In the genomic region with DNA sequence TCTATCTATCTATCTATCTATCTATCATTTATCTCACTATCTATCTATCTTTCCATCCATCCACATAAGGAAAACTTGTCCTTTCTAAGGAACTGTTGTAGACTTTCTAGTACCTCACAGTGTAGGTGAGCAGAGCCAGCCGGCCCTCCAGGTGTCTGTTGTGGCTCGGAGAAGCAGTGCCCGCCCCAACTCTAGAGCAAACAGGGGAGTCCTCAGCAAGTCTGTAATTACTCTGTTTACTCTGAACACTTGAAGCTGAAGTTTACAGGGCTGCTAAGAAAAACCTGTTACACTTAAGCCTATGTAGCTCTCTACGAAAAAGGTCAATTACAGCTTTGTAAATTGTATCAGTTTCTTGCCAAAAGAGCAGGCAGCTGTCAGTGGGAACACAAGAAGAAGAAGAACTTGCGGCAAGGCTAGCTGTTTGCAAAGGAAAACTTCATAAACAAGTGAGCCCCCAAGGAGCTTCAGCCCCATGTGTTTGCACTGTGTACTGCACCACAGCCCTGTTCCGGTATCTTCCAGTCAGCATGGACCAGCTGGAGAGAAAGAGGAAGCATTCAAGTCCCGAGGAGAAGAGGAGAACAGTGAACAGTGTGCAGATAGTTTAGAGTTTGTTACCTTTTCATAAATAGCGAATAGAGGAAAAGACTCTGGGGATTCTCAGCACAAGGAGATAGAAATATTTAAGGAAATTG, we compare ENCODE assay signal across 9 mouse cellular contexts.
DNase-seq lines count a peak whose midpoint lies in the region; ATAC-seq and TF ChIP-seq lines count a peak whose summit lies in the region.
"Had no signal": no experiment of that assay in that cellular context is flagged by ENCODE, and none has a peak within 500 bp of the region (broad histone marks: within the 10 kb centered on the region; RNA-seq: fewer than 3 reads in every experiment).

No protein-coding gene starts in this region.

- DNase-seq in CD4-positive, CD25-positive, alpha-beta regulatory T cell, adult 2 months (ENCODE audit: low read depth, low spot score): peak; percentile 7
- DNase-seq in left cerebral cortex, postnatal 14 days (ENCODE audit: low spot score in 2 of 2): peak; percentile 39
- DNase-seq in left cerebral cortex, adult 11 months (ENCODE audit: low spot score): no peak
- DNase-seq in liver, embryonic 14.5 days (ENCODE audit: low read depth in 3 of 3, low spot score in 3 of 3): no peak
- peak; percentile 66 for DNase-seq in thymus, postnatal 0 days (ENCODE audit: low spot score)
- DNase-seq in hindbrain, embryonic 11.5 days (ENCODE audit: low spot score): no peak

- H3K4me3 ChIP-seq in liver, embryonic 14.5 days (ENCODE audit: insufficient read depth in 1 of 2, low read depth in 2 of 2, low read length in 2 of 2): no peak overlapping the region
- no peak overlapping the region for H3K4me3 ChIP-seq in hindbrain, embryonic 11.5 days (ENCODE audit: low read depth, low read length)
- H3K4me3 ChIP-seq: embryonic facial prominence, embryonic 12.5 days had no signal

- H3K4me1 ChIP-seq in liver, embryonic 14.5 days (replicated peaks; ENCODE audit: control insufficient read depth in 2 of 2, insufficient read depth in 2 of 2, low read length in 1 of 2): no peaks in the 10 kb centered on the region
- no peaks in the 10 kb centered on the region for H3K4me1 ChIP-seq in hindbrain, embryonic 11.5 days (replicated peaks; ENCODE audit: control insufficient read depth, insufficient read depth, low read length)
- H3K4me1 ChIP-seq: embryonic facial prominence, embryonic 12.5 days had no signal

- H3K9me3 ChIP-seq in liver, embryonic 14.5 days (ENCODE audit: control insufficient read depth, low read length): no peaks in the 10 kb centered on the region
- no peaks in the 10 kb centered on the region for H3K9me3 ChIP-seq in hindbrain, embryonic 11.5 days (ENCODE audit: control insufficient read depth, low read length)
- H3K9me3 ChIP-seq: embryonic facial prominence, embryonic 12.5 days had no signal

- H3K27ac ChIP-seq in liver, embryonic 14.5 days: no peak overlapping the region
- no peak overlapping the region for H3K27ac ChIP-seq in hindbrain, embryonic 11.5 days (ENCODE audit: low read depth, low read length)
- H3K27ac ChIP-seq: embryonic facial prominence, embryonic 12.5 days had no signal

- TF ChIP-seq CTCF in liver, embryonic 14.5 days (IDR thresholded peaks at IDR 0.05; ENCODE audit: low read depth): 0 out of 2 replicates have a peak, but pooled peaks have one; percentile 25

- H3K27me3 ChIP-seq in liver, embryonic 14.5 days (ENCODE audit: control insufficient read depth, insufficient read depth, low read length): no peaks in the 10 kb centered on the region
- H3K27me3 ChIP-seq in hindbrain, embryonic 11.5 days (ENCODE audit: control insufficient read depth, insufficient read depth, low read length): no peaks in the 10 kb centered on the region
- H3K27me3 ChIP-seq: embryonic facial prominence, embryonic 12.5 days had no signal

- no peak overlapping the region for H3K4me2 ChIP-seq in liver, embryonic 14.5 days (ENCODE audit: low read depth)
- no peak overlapping the region for H3K4me2 ChIP-seq in hindbrain, embryonic 11.5 days (replicated peaks; ENCODE audit: low read depth, low read length)
- H3K4me2 ChIP-seq: embryonic facial prominence, embryonic 12.5 days had no signal

- H3K9ac ChIP-seq in liver, embryonic 14.5 days (replicated peaks): no peak overlapping the region
- H3K9ac ChIP-seq in hindbrain, embryonic 11.5 days (ENCODE audit: low read depth, low read length): no peak overlapping the region
- H3K9ac ChIP-seq: embryonic facial prominence, embryonic 12.5 days had no signal

- intact Hi-C loops in left cerebral cortex, postnatal 14 days (cut with DNase I): no loop called here

- no peaks in the 10 kb centered on the region for H3K36me3 ChIP-seq in liver, embryonic 14.5 days (replicated peaks; ENCODE audit: control insufficient read depth, insufficient read depth, low read depth)
- H3K36me3 ChIP-seq in hindbrain, embryonic 11.5 days (ENCODE audit: control insufficient read depth, insufficient read depth, low read length): no peaks in the 10 kb centered on the region
- H3K36me3 ChIP-seq: embryonic facial prominence, embryonic 12.5 days had no signal

- no peak for ATAC-seq in CD4-positive, CD25-positive, alpha-beta regulatory T cell, adult 4 months
- ATAC-seq in liver, embryonic 14.5 days (ENCODE audit: insufficient read depth): no peak
- ATAC-seq in erythroid progenitor cell, adult 5-6 weeks (replicated peaks; ENCODE audit: low FRiP score, poor library complexity, severe bottlenecking): no peak
- ATAC-seq in hindbrain, embryonic 11.5 days (ENCODE audit: low FRiP score): no peak

- no peak for TF ChIP-seq EP300 in liver, embryonic 14.5 days (IDR thresholded peaks at IDR 0.05; ENCODE audit: low read depth)

- 43% methylated on average over 8 of the region's 8 CpGs for WGBS in liver, embryonic 14.5 days (ENCODE audit: insufficient replicate concordance)
- 85% methylated on average over 8 of the region's 8 CpGs for WGBS in hindbrain, embryonic 11.5 days

Comparison
In these comparisons a context has a peak if more than half of its experiments do, and no peak if none do; other contexts are left out.
1. DNase-seq: peak in CD4-positive, CD25-positive, alpha-beta regulatory T cell, adult 2 months (single experiment), left cerebral cortex, postnatal 14 days (2 of 2) and thymus, postnatal 0 days (single experiment); none in left cerebral cortex, adult 11 months (single experiment), liver, embryonic 14.5 days (0 of 3) and hindbrain, embryonic 11.5 days (single experiment).